9 mouse cellular contexts compared by ENCODE assay signal in the genomic region with DNA sequence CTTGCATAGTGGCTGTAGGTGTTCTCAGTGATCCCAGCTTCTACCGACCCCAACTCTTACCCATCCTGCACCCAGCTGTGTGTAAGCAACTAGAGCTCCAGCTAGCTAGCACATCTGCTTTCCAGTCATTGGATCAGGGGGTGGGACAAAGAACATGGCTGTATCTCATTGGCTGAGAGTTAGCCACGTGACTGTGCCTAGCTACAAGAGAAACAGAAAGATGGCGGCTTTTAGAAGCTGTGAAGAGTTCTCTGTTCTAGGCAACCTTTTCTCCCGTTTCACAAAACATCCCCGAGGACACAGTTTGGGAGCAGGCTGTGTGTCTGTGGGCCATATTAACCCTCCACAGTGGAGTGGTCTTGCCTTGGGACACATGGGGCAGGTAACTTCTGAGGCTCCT. TPM values are rescaled to one million over a fixed set of nuclear protein-coding genes. Genes with fewer than 3 reads are reported as not detected.
DNase-seq lines count a peak whose midpoint lies in the region; ATAC-seq and TF ChIP-seq lines count a peak whose summit lies in the region.
"Had no signal": no experiment of that assay in that cellular context is flagged by ENCODE, and none has a peak within 500 bp of the region (broad histone marks: within the 10 kb centered on the region; RNA-seq: fewer than 3 reads in every experiment).

No protein-coding gene starts in this region.

- no peak overlapping the region for H3K9ac ChIP-seq in hindbrain, embryonic 12.5 days
- no peak overlapping the region for H3K9ac ChIP-seq in hindbrain, embryonic 16.5 days (ENCODE audit: low read depth, low read length)
- H3K9ac ChIP-seq in liver, embryonic 16.5 days (ENCODE audit: low read depth, low read length): no peak overlapping the region

- no peak overlapping the region for H3K4me3 ChIP-seq in hindbrain, embryonic 12.5 days
- H3K4me3 ChIP-seq in hindbrain, embryonic 16.5 days (ENCODE audit: low read length): no peak overlapping the region
- H3K4me3 ChIP-seq in E14TG2a.4 (replicated peaks; ENCODE audit: low read length): peak overlapping the region; percentile 80
- no peak overlapping the region; the same call in 1 of the 2 replicates for H3K4me3 ChIP-seq in liver, embryonic 16.5 days (ENCODE audit: low read depth, low read length)
- H3K4me3 ChIP-seq in cerebellum, adult 2 months (replicated peaks; ENCODE audit: insufficient read depth, low read depth, low read length): no peak overlapping the region

- peak; percentile 30 for DNase-seq in embryo, embryonic 10.5 days (ENCODE audit: low spot score)
- DNase-seq in urinary bladder, postnatal 25 days (ENCODE audit: low spot score): no peak
- no peak for DNase-seq in cerebellum, adult 2 months
- DNase-seq in adrenal gland, adult 18-20 months (ENCODE audit: low spot score in 2 of 2): no peak
- DNase-seq: thymus, postnatal 14 days had no signal

- no peak overlapping the region for H3K27ac ChIP-seq in hindbrain, embryonic 12.5 days
- H3K27ac ChIP-seq in hindbrain, embryonic 16.5 days (ENCODE audit: low read depth, low read length): no peak overlapping the region
- H3K27ac ChIP-seq in liver, embryonic 16.5 days (ENCODE audit: low read length): no peak overlapping the region
- no peak overlapping the region for H3K27ac ChIP-seq in cerebellum, adult 2 months (ENCODE audit: insufficient read depth, low read length)

- H3K4me2 ChIP-seq in hindbrain, embryonic 12.5 days (replicated peaks): 0 out of 2 replicates have a peak overlapping the region, but pooled peaks have one; percentile 19
- no peak overlapping the region for H3K4me2 ChIP-seq in hindbrain, embryonic 16.5 days (ENCODE audit: low read length)
- H3K4me2 ChIP-seq in liver, embryonic 16.5 days (ENCODE audit: low read depth, low read length): 0 out of 2 replicates have a peak overlapping the region, but pooled peaks have one; percentile 0

- H3K4me1 ChIP-seq in hindbrain, embryonic 12.5 days: no peaks in the 10 kb centered on the region
- no peaks in the 10 kb centered on the region for H3K4me1 ChIP-seq in hindbrain, embryonic 16.5 days (ENCODE audit: control insufficient read depth, insufficient read depth, low read depth, low read length)
- peaks cover 79% of the 10 kb centered on the region for H3K4me1 ChIP-seq in E14TG2a.4 (replicated peaks; ENCODE audit: low read depth, low read length)
- H3K4me1 ChIP-seq in liver, embryonic 16.5 days (ENCODE audit: control insufficient read depth, low read depth, low read length): peaks cover 3% of the 10 kb centered on the region
- peaks cover 17% of the 10 kb centered on the region for H3K4me1 ChIP-seq in cerebellum, adult 2 months (ENCODE audit: control insufficient read depth, insufficient read depth, low read length)

- no peak for ATAC-seq in hindbrain, embryonic 12.5 days (ENCODE audit: low FRiP score)
- no peak for ATAC-seq in hindbrain, embryonic 16.5 days
- no peak for ATAC-seq in liver, embryonic 16.5 days (ENCODE audit: low read depth)

- TF ChIP-seq CTCF in E14TG2a.4 (conservative IDR thresholded peaks at IDR 0.05; ENCODE audit: low read length): no peak
- TF ChIP-seq CTCF in cerebellum, adult 2 months (IDR thresholded peaks at IDR 0.05; ENCODE audit: borderline replicate concordance, insufficient read depth, low read depth, low read length): no peak

- no peak for TF ChIP-seq POLR2A in cerebellum, adult 2 months (IDR thresholded peaks at IDR 0.05; ENCODE audit: borderline replicate concordance, insufficient read depth, low read length)

- 57% methylated on average over 5 of the region's 5 CpGs for WGBS in hindbrain, embryonic 12.5 days
- WGBS in hindbrain, embryonic 16.5 days: 63% methylated on average over 5 of the region's 5 CpGs
- 61% methylated on average over 5 of the region's 5 CpGs for WGBS in liver, embryonic 16.5 days (ENCODE audit: insufficient replicate concordance)
- 62% methylated on average over 5 of the region's 5 CpGs for WGBS in cerebellum, adult 2 months

- H3K27me3 ChIP-seq in hindbrain, embryonic 12.5 days: no peaks in the 10 kb centered on the region
- H3K27me3 ChIP-seq in hindbrain, embryonic 16.5 days (replicated peaks; ENCODE audit: control insufficient read depth, insufficient read depth, low read length): no peaks in the 10 kb centered on the region
- H3K27me3 ChIP-seq in E14TG2a.4 (ENCODE audit: insufficient read depth, low read length): no peaks in the 10 kb centered on the region
- no peaks in the 10 kb centered on the region for H3K27me3 ChIP-seq in liver, embryonic 16.5 days (ENCODE audit: control insufficient read depth, insufficient read depth, low read depth, low read length)
- H3K27me3 ChIP-seq in cerebellum, adult 2 months (ENCODE audit: control insufficient read depth, insufficient read depth, low read length): no peaks in the 10 kb centered on the region

- no peaks in the 10 kb centered on the region for H3K36me3 ChIP-seq in hindbrain, embryonic 12.5 days
- H3K36me3 ChIP-seq in hindbrain, embryonic 16.5 days (ENCODE audit: control insufficient read depth, insufficient read depth, low read length): peaks cover 25% of the 10 kb centered on the region
- peaks cover 45% of the 10 kb centered on the region for H3K36me3 ChIP-seq in E14TG2a.4 (ENCODE audit: insufficient read depth, low read length)
- no peaks in the 10 kb centered on the region for H3K36me3 ChIP-seq in liver, embryonic 16.5 days (ENCODE audit: control insufficient read depth, insufficient read depth)

- no peaks in the 10 kb centered on the region for H3K9me3 ChIP-seq in hindbrain, embryonic 12.5 days (replicated peaks)
- H3K9me3 ChIP-seq in hindbrain, embryonic 16.5 days (ENCODE audit: control insufficient read depth, low read length): no peaks in the 10 kb centered on the region
- no peaks in the 10 kb centered on the region for H3K9me3 ChIP-seq in E14TG2a.4 (ENCODE audit: low read length)
- no peaks in the 10 kb centered on the region for H3K9me3 ChIP-seq in liver, embryonic 16.5 days (replicated peaks; ENCODE audit: control insufficient read depth, low read length)

RNA-seq across cellular contexts. Expression of gene Tab1, which starts 17.7 kb away (rescaled TPM):
- polyA plus RNA-seq in hindbrain, embryonic 12.5 days (2016; fragmentation: Nextera tagmentation; extraction: Ambion mirVana): 42.1 and 44.0 TPM in 2 replicates
- polyA plus RNA-seq in hindbrain, embryonic 16.5 days (2015; fragmentation: Nextera tagmentation; extraction: Ambion mirVana): 37.1 and 39.9 TPM in 2 replicates
- polyA plus RNA-seq in liver, embryonic 16.5 days (2015; fragmentation: Nextera tagmentation; extraction: Ambion mirVana): 11.3 and 12.2 TPM in 2 replicates
- polyA plus RNA-seq in cerebellum, adult 2 months (2012; rRNA removed): 50.0 and 50.2 TPM in 2 replicates
- total RNA-seq in adrenal gland, adult 18-20 months (2021): 1 to 10 TPM; 9.3 to 9.4 TPM

RNA-seq across cellular contexts. Expression of gene Rpl3, which starts 23.6 kb away (rescaled TPM):
- polyA plus RNA-seq in hindbrain, embryonic 12.5 days (2016; fragmentation: Nextera tagmentation; extraction: Ambion mirVana): 642 and 670 TPM in 2 replicates
- 523 and 556 TPM in 2 replicates for polyA plus RNA-seq in hindbrain, embryonic 16.5 days (2015; fragmentation: Nextera tagmentation; extraction: Ambion mirVana)
- 481 and 545 TPM in 2 replicates for polyA plus RNA-seq in liver, embryonic 16.5 days (2015; fragmentation: Nextera tagmentation; extraction: Ambion mirVana)
- 678 and 692 TPM in 2 replicates for polyA plus RNA-seq in cerebellum, adult 2 months (2012; rRNA removed)
- 100 to 1,000 TPM; 584 to 618 TPM for total RNA-seq in adrenal gland, adult 18-20 months (2021)

RNA-seq across cellular contexts. Expression of gene Syngr1, which starts 24.1 kb away (rescaled TPM):
- 11.6 and 14.3 TPM in 2 replicates for polyA plus RNA-seq in hindbrain, embryonic 12.5 days (2016; fragmentation: Nextera tagmentation; extraction: Ambion mirVana)
- 78.6 and 80.3 TPM in 2 replicates for polyA plus RNA-seq in hindbrain, embryonic 16.5 days (2015; fragmentation: Nextera tagmentation; extraction: Ambion mirVana)
- polyA plus RNA-seq in liver, embryonic 16.5 days (2015; fragmentation: Nextera tagmentation; extraction: Ambion mirVana): 11.3 and 12.7 TPM in 2 replicates
- 448 and 455 TPM in 2 replicates for polyA plus RNA-seq in cerebellum, adult 2 months (2012; rRNA removed)
- 10 to 100 TPM; 25.7 to 59.9 TPM for total RNA-seq in adrenal gland, adult 18-20 months (2021)

RNA-seq across cellular contexts. Expression of gene Mgat3, which starts 58.3 kb away (rescaled TPM):
- 12.0 and 12.2 TPM in 2 replicates for polyA plus RNA-seq in hindbrain, embryonic 12.5 days (2016; fragmentation: Nextera tagmentation; extraction: Ambion mirVana)
- 15.7 and 15.8 TPM in 2 replicates for polyA plus RNA-seq in hindbrain, embryonic 16.5 days (2015; fragmentation: Nextera tagmentation; extraction: Ambion mirVana)
- polyA plus RNA-seq in liver, embryonic 16.5 days (2015; fragmentation: Nextera tagmentation; extraction: Ambion mirVana): 0.36 and 0.55 TPM in 2 replicates
- polyA plus RNA-seq in cerebellum, adult 2 months (2012; rRNA removed): 106 and 114 TPM in 2 replicates
- 1 to 10 TPM; 8.2 to 8.7 TPM for total RNA-seq in adrenal gland, adult 18-20 months (2021)
